In genomic region chr8:12282128-12282527, GRCm38 (mm10) we compare ENCODE assay signal across 31 mouse cellular contexts. TPM values are rescaled to one million over a fixed set of nuclear protein-coding genes. Genes with fewer than 3 reads are reported as not detected.
DNase-seq lines count a peak whose midpoint lies in the region; ATAC-seq and TF ChIP-seq lines count a peak whose summit lies in the region.
"Had no signal": no experiment of that assay in that cellular context is flagged by ENCODE, and none has a peak within 500 bp of the region (broad histone marks: within the 10 kb centered on the region; RNA-seq: fewer than 3 reads in every experiment).

No protein-coding gene starts in this region.

- peaks cover 53% of the 10 kb centered on the region for H3K4me1 ChIP-seq in forebrain, embryonic 13.5 days
- peaks cover 24% of the 10 kb centered on the region for H3K4me1 ChIP-seq in forebrain, embryonic 10.5 days
- H3K4me1 ChIP-seq in forebrain, embryonic 15.5 days = peaks cover 35% of the 10 kb centered on the region
- peaks cover 57% of the 10 kb centered on the region for H3K4me1 ChIP-seq in olfactory bulb, adult 2 months (ENCODE audit: control insufficient read depth, insufficient read depth, low read length)

- in situ Hi-C loops in Patski (cut with MboI; ENCODE audit: low pct_unique_long_range_greater_than_20kb) = no loop called here

- peak; percentile 61 for ATAC-seq in forebrain, embryonic 13.5 days
- ATAC-seq in Patski = peak; percentile 17
- ATAC-seq in forebrain, embryonic 15.5 days (replicated peaks) = peak; percentile 68
- ATAC-seq: inflammation-experienced regulatory T-cells, adult 6 months; liver, postnatal 0 days; lung, postnatal 0 days had no signal

- CTCF ChIA-PET in Patski (lab: Charles Lee) = no interaction called here

- H3K4me2 ChIP-seq in forebrain, embryonic 13.5 days = no peak overlapping the region
- no peak overlapping the region for H3K4me2 ChIP-seq in forebrain, embryonic 15.5 days (replicated peaks)
- H3K4me2 ChIP-seq: embryonic facial prominence, embryonic 13.5 days; hindbrain, embryonic 14.5 days; limb, embryonic 12.5 days; liver, embryonic 11.5 days; neural tube, embryonic 15.5 days had no signal

- DNase-seq in forebrain, embryonic 10.5 days (ENCODE audit: extremely low spot score, low spot score) = no peak
- DNase-seq in Patski (ENCODE audit: low read depth, low spot score) = no peak
- DNase-seq in urinary bladder, postnatal 14 days (ENCODE audit: low spot score) = no peak
- DNase-seq in left cerebral cortex, adult 18-20 months (ENCODE audit: low spot score in 2 of 2) = no peak
- DNase-seq: adrenal gland, postnatal 14 days; cerebellum, postnatal 25 days; heart, postnatal 4 days; kidney, adult 9 months; kidney, postnatal 14 days; liver, postnatal 0 days; right cerebral cortex, postnatal 25 days; spleen, adult 18-20 months; thymus, postnatal 14 days had no signal

- no peak for TF ChIP-seq CTCF in Patski (IDR thresholded peaks at IDR 0.05)
- TF ChIP-seq CTCF in olfactory bulb, adult 2 months (IDR thresholded peaks at IDR 0.05; ENCODE audit: insufficient read depth, low read depth, low read length) = no peak

- H3K9ac ChIP-seq in forebrain, embryonic 13.5 days = no peak overlapping the region
- H3K9ac ChIP-seq in forebrain, embryonic 15.5 days (replicated peaks) = no peak overlapping the region
- H3K9ac ChIP-seq: embryonic facial prominence, embryonic 13.5 days; hindbrain, embryonic 14.5 days; limb, embryonic 12.5 days; liver, postnatal 0 days; neural tube, embryonic 15.5 days had no signal

- H3K27ac ChIP-seq in forebrain, embryonic 13.5 days = peak overlapping the region; percentile 51
- no peak overlapping the region for H3K27ac ChIP-seq in forebrain, embryonic 10.5 days
- peak overlapping the region; percentile 49 for H3K27ac ChIP-seq in forebrain, embryonic 15.5 days (replicated peaks)
- peak overlapping the region; percentile 87 for H3K27ac ChIP-seq in olfactory bulb, adult 2 months (ENCODE audit: insufficient read depth, low read depth, low read length)
- H3K27ac ChIP-seq: embryonic facial prominence, embryonic 13.5 days; heart, embryonic 10.5 days; hindbrain, embryonic 14.5 days; layer of hippocampus, adult 2 months; limb, embryonic 12.5 days; neural tube, embryonic 15.5 days had no signal

- H3K36me3 ChIP-seq in forebrain, embryonic 13.5 days (ENCODE audit: poor library complexity, severe bottlenecking) = no peaks in the 10 kb centered on the region
- no peaks in the 10 kb centered on the region for H3K36me3 ChIP-seq in forebrain, embryonic 10.5 days (replicated peaks)
- H3K36me3 ChIP-seq in forebrain, embryonic 15.5 days = no peaks in the 10 kb centered on the region
- H3K36me3 ChIP-seq: embryonic facial prominence, embryonic 13.5 days; heart, embryonic 10.5 days; limb, embryonic 12.5 days; neural tube, embryonic 15.5 days had no signal

- TF ChIP-seq POLR2A in olfactory bulb, adult 2 months (IDR thresholded peaks at IDR 0.05; ENCODE audit: insufficient read depth, low read depth, low read length) = no peak

- POLR2A ChIA-PET in Patski (lab: Charles Lee) = interaction anchor here (0.8 kb wide), 1 partner anchor 279 kb away, joined by 3 read pairs; no protein-coding TSS in a partner anchor

- WGBS in forebrain, embryonic 13.5 days = 61% methylated on average over 22 of the region's 22 CpGs
- WGBS in forebrain, embryonic 10.5 days = 74% methylated on average over 22 of the region's 22 CpGs
- WGBS in forebrain, embryonic 15.5 days = 41% methylated on average over 22 of the region's 22 CpGs
- 21% methylated on average over 22 of the region's 22 CpGs for whole genome bisulfite sequencing in olfactory bulb, adult 2 months

- H3K4me3 ChIP-seq in forebrain, embryonic 13.5 days = no peak overlapping the region
- no peak overlapping the region for H3K4me3 ChIP-seq in forebrain, embryonic 10.5 days
- no peak overlapping the region for H3K4me3 ChIP-seq in forebrain, embryonic 15.5 days
- no peak overlapping the region; the same call in 1 of the 2 replicates for H3K4me3 ChIP-seq in olfactory bulb, adult 2 months (ENCODE audit: insufficient read depth, low read depth, low read length)
- H3K4me3 ChIP-seq: embryonic facial prominence, embryonic 13.5 days; heart, embryonic 10.5 days; layer of hippocampus, adult 2 months; limb, embryonic 12.5 days; neural tube, embryonic 15.5 days had no signal

- peaks cover 4% of the 10 kb centered on the region; the same call in 1 of the 2 replicates for H3K27me3 ChIP-seq in forebrain, embryonic 13.5 days
- H3K27me3 ChIP-seq in forebrain, embryonic 10.5 days (ENCODE audit: poor library complexity, severe bottlenecking) = peaks cover 69% of the 10 kb centered on the region
- H3K27me3 ChIP-seq in Patski = peaks cover 30% of the 10 kb centered on the region
- no peaks in the 10 kb centered on the region for H3K27me3 ChIP-seq in forebrain, embryonic 15.5 days

- no peaks in the 10 kb centered on the region for H3K9me3 ChIP-seq in forebrain, embryonic 13.5 days (replicated peaks)
- no peaks in the 10 kb centered on the region for H3K9me3 ChIP-seq in forebrain, embryonic 10.5 days
- H3K9me3 ChIP-seq in forebrain, embryonic 15.5 days = no peaks in the 10 kb centered on the region
- H3K9me3 ChIP-seq: embryonic facial prominence, embryonic 13.5 days; heart, embryonic 10.5 days; limb, embryonic 12.5 days; neural tube, embryonic 15.5 days had no signal

RNA-seq across cellular contexts. Expression of gene A230072I06Rik, which starts 3.5 kb away (rescaled TPM):
- polyA plus RNA-seq in forebrain, embryonic 13.5 days (2015; fragmentation: Nextera tagmentation; extraction: Ambion mirVana) = 0.21 and 0.28 TPM in 2 replicates
- polyA plus RNA-seq in forebrain, embryonic 10.5 days (2016; fragmentation: Nextera tagmentation; extraction: Ambion mirVana) = not detected in 2 replicates
- polyA plus RNA-seq in Patski (2021) = not detected
- 0.29 and 0.45 TPM in 2 replicates for polyA plus RNA-seq in forebrain, embryonic 15.5 days (2015; fragmentation: Nextera tagmentation; extraction: Ambion mirVana)
- polyA plus RNA-seq in olfactory bulb, adult 2 months (2012; ENCODE audit: insufficient read depth, insufficient read length, low replicate concordance, missing spikeins) = not detected in 2 replicates
- not detected for total RNA-seq in left cerebral cortex, adult 18-20 months (2021)
- total RNA-seq: adrenal gland, postnatal 14 days; CH12.LX; gastrocnemius, adult 8-10 months; heart, postnatal 4 days; layer of hippocampus, adult 2 months; left cerebral cortex, postnatal 14 days; megakaryocyte progenitor cell, adult 5-6 weeks had no signal
- polyA plus RNA-seq: embryonic facial prominence, embryonic 13.5 days; gonadal fat pad, adult 2 months; heart, embryonic 10.5 days; heart, embryonic 16.5 days; hindbrain, embryonic 14.5 days; inflammation-experienced regulatory T-cells, adult 6 months; limb, embryonic 12.5 days; liver, embryonic 11.5 days; liver, postnatal 0 days; lung, postnatal 0 days; neural tube, embryonic 15.5 days had no signal

Comparison
In these comparisons a context has a peak if more than half of its experiments do, and no peak if none do; other contexts are left out.
1. ATAC-seq: peak in every context shown above with its lines; median percentile 68 in forebrain, embryonic 15.5 days; 61 in forebrain, embryonic 13.5 days; 17 in Patski.